Mouse (Mus musculus): ENCODE measurements at regions not wholly inside any gene's neighbourhood (a gene's known extent, or its start where the extent isn't known, plus 50 kb on each side); places are given as distances from the start of the nearest gene placed in this dataset.

- H3ac ChIP-seq (ENCODE audit: control insufficient read depth, insufficient read length, low read depth), result no peak overlapping the region
These were observed 245.8 kb downstream of the Rnf152 start for GRCm38 (mm10) chr1:105110581-105111210.

GRCm38 (mm10) chr1:105107836-105108235 is 248.7 kb downstream of the Rnf152 start:
- Histone ChIP-seq H3K79me2 (ENCODE audit: control insufficient read depth, insufficient read depth) (no peaks in the 10 kb centered on the region), H3ac (ENCODE audit: control insufficient read depth, insufficient read length, low read depth) (no peak overlapping the region), H3K4me3 (ENCODE audit: insufficient read depth, poor library complexity, severe bottlenecking) (no peak overlapping the region), H3K79me3 (ENCODE audit: low read depth) (no peaks in the 10 kb centered on the region), H3K36me3 (ENCODE audit: control insufficient read depth, insufficient read depth) (no peaks in the 10 kb centered on the region), H3K27me3 (ENCODE audit: control insufficient read depth, insufficient read depth, insufficient read length) (no peaks in the 10 kb centered on the region)
- TF ChIP-seq USF1 (IDR thresholded peaks at IDR 0.05; ENCODE audit: low read depth) (no peak), MAX (IDR thresholded peaks at IDR 0.05) (no peak)

More at GRCm38 (mm10) chr1:105110581-105111210, 245.8 kb downstream of the Rnf152 start:
- Histone ChIP-seq H3K79me3 (ENCODE audit: low read depth) (no peaks in the 10 kb centered on the region), H3K79me2 (ENCODE audit: control insufficient read depth, insufficient read depth) (no peaks in the 10 kb centered on the region), H3K36me3 (ENCODE audit: control insufficient read depth, insufficient read depth) (no peaks in the 10 kb centered on the region), H3K27me3 (ENCODE audit: control insufficient read depth, insufficient read depth, insufficient read length) (no peaks in the 10 kb centered on the region), H3K4me3 (ENCODE audit: insufficient read depth, poor library complexity, severe bottlenecking) (no peak overlapping the region)
- TF ChIP-seq CEBPB (IDR thresholded peaks at IDR 0.05; ENCODE audit: low read depth) (no peak), MAX (IDR thresholded peaks at IDR 0.05) (no peak), CTCF (IDR thresholded peaks at IDR 0.05; ENCODE audit: control insufficient read depth, insufficient read depth, insufficient read length) (no peak), MYOD1 (IDR thresholded peaks at IDR 0.05; ENCODE audit: control insufficient read depth, insufficient read length, low read depth) (no peak), USF1 (IDR thresholded peaks at IDR 0.05; ENCODE audit: low read depth) (no peak), FOSL1 (IDR thresholded peaks at IDR 0.05; ENCODE audit: insufficient read depth, low read length, poor library complexity, severe bottlenecking) (no peak), MYOG (IDR thresholded peaks at IDR 0.05; ENCODE audit: control insufficient read depth, extremely low read depth, insufficient read length) (no peak)

GRCm38 (mm10) chr1:105107257-105107656 is 249.3 kb downstream of the Rnf152 start:
- no peak for TF ChIP-seq MYOD1 (IDR thresholded peaks at IDR 0.05; ENCODE audit: control insufficient read depth, insufficient read length, low read depth)
- TF ChIP-seq CTCF (IDR thresholded peaks at IDR 0.05; ENCODE audit: control insufficient read depth, insufficient read depth, insufficient read length), result no peak
- no peak for TF ChIP-seq MAX (IDR thresholded peaks at IDR 0.05)
- TF ChIP-seq FOSL1 (IDR thresholded peaks at IDR 0.05; ENCODE audit: insufficient read depth, low read length, poor library complexity, severe bottlenecking), result no peak
- no peak for TF ChIP-seq USF1 (IDR thresholded peaks at IDR 0.05; ENCODE audit: low read depth)
- no peaks in the 10 kb centered on the region for H3K79me3 ChIP-seq (ENCODE audit: low read depth)
- H3K36me3 ChIP-seq (ENCODE audit: control insufficient read depth, insufficient read depth), result no peaks in the 10 kb centered on the region
- H3K4me3 ChIP-seq (ENCODE audit: insufficient read depth, poor library complexity, severe bottlenecking), result no peak overlapping the region
- no peak overlapping the region for H3ac ChIP-seq (ENCODE audit: control insufficient read depth, insufficient read length, low read depth)
- H3K27me3 ChIP-seq (ENCODE audit: control insufficient read depth, insufficient read depth, insufficient read length), result no peaks in the 10 kb centered on the region
- H3K79me2 ChIP-seq (ENCODE audit: control insufficient read depth, insufficient read depth), result no peaks in the 10 kb centered on the region

GRCm38 (mm10) chr1:105105211-105105610 is 251.3 kb downstream of the Rnf152 start:
- Histone ChIP-seq H3K4me3 (ENCODE audit: insufficient read depth, poor library complexity, severe bottlenecking) (no peak overlapping the region), H3K27me3 (ENCODE audit: control insufficient read depth, insufficient read depth, insufficient read length) (no peaks in the 10 kb centered on the region), H3K79me2 (ENCODE audit: control insufficient read depth, insufficient read depth) (no peaks in the 10 kb centered on the region), H3K36me3 (ENCODE audit: control insufficient read depth, insufficient read depth) (no peaks in the 10 kb centered on the region), H3K79me3 (ENCODE audit: low read depth) (no peaks in the 10 kb centered on the region), H3ac (ENCODE audit: control insufficient read depth, insufficient read length, low read depth) (no peak overlapping the region)
- no peak for TF ChIP-seq CTCF (IDR thresholded peaks at IDR 0.05; ENCODE audit: control insufficient read depth, insufficient read depth, insufficient read length)
- no peak for TF ChIP-seq CEBPB (IDR thresholded peaks at IDR 0.05; ENCODE audit: low read depth)
- TF ChIP-seq MYOG (IDR thresholded peaks at IDR 0.05; ENCODE audit: control insufficient read depth, extremely low read depth, insufficient read length), result no peak
- TF ChIP-seq MAX (IDR thresholded peaks at IDR 0.05), result no peak
- no peak for TF ChIP-seq MYOD1 (IDR thresholded peaks at IDR 0.05; ENCODE audit: control insufficient read depth, insufficient read length, low read depth)
- no peak for TF ChIP-seq USF1 (IDR thresholded peaks at IDR 0.05; ENCODE audit: low read depth)
- TF ChIP-seq FOSL1 (IDR thresholded peaks at IDR 0.05; ENCODE audit: insufficient read depth, low read length, poor library complexity, severe bottlenecking), result no peak

- TF ChIP-seq CEBPB (IDR thresholded peaks at IDR 0.05; ENCODE audit: low read depth), result no peak
- no peak for TF ChIP-seq MYOG (IDR thresholded peaks at IDR 0.05; ENCODE audit: control insufficient read depth, extremely low read depth, insufficient read length)
- no peak for TF ChIP-seq MYOD1 (IDR thresholded peaks at IDR 0.05; ENCODE audit: control insufficient read depth, insufficient read length, low read depth)
- TF ChIP-seq CTCF (IDR thresholded peaks at IDR 0.05; ENCODE audit: control insufficient read depth, insufficient read depth, insufficient read length), result no peak
- no peak for TF ChIP-seq USF1 (IDR thresholded peaks at IDR 0.05; ENCODE audit: low read depth)
- no peak for TF ChIP-seq MAX (IDR thresholded peaks at IDR 0.05)
- TF ChIP-seq FOSL1 (IDR thresholded peaks at IDR 0.05; ENCODE audit: insufficient read depth, low read length, poor library complexity, severe bottlenecking), result no peak
- H3K79me2 ChIP-seq (ENCODE audit: control insufficient read depth, insufficient read depth), result no peaks in the 10 kb centered on the region
- no peaks in the 10 kb centered on the region for H3K79me3 ChIP-seq (ENCODE audit: low read depth)
- H3ac ChIP-seq (ENCODE audit: control insufficient read depth, insufficient read length, low read depth), result no peak overlapping the region
- no peak overlapping the region for H3K4me3 ChIP-seq (ENCODE audit: insufficient read depth, poor library complexity, severe bottlenecking)
- no peaks in the 10 kb centered on the region for H3K27me3 ChIP-seq (ENCODE audit: control insufficient read depth, insufficient read depth, insufficient read length)
- H3K36me3 ChIP-seq (ENCODE audit: control insufficient read depth, insufficient read depth), result no peaks in the 10 kb centered on the region
These were observed 261.4 kb downstream of the Rnf152 start for GRCm38 (mm10) chr1:105095091-105095490.

DNA sequence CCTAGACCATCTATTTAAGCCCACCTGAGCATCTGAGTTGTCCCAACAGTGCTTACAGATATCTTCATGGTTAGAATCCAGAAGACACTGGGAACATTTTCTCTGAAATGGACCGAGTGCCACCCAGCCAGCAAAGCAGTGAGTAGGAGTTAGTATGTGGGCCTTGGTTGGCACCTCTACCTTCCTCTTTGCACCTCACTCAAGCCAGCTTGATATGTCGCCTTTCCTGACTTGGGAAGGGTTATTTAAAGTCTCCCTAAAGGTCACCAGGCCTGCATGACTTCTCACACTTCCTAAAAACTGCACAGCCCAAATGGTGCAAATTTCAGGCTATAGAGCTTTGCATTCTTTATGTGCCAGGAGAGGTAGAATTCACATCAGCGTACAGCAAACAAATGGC is 262.0 kb downstream of the Rnf152 start:
- Histone ChIP-seq H3K4me3 (ENCODE audit: insufficient read depth, poor library complexity, severe bottlenecking) (no peak overlapping the region), H3K79me3 (ENCODE audit: low read depth) (no peaks in the 10 kb centered on the region), H3K27me3 (ENCODE audit: control insufficient read depth, insufficient read depth, insufficient read length) (no peaks in the 10 kb centered on the region), H3ac (ENCODE audit: control insufficient read depth, insufficient read length, low read depth) (no peak overlapping the region), H3K36me3 (ENCODE audit: control insufficient read depth, insufficient read depth) (no peaks in the 10 kb centered on the region), H3K79me2 (ENCODE audit: control insufficient read depth, insufficient read depth) (no peaks in the 10 kb centered on the region)
- TF ChIP-seq FOSL1 (IDR thresholded peaks at IDR 0.05; ENCODE audit: insufficient read depth, low read length, poor library complexity, severe bottlenecking) (no peak), MAX (IDR thresholded peaks at IDR 0.05) (no peak), MYOG (IDR thresholded peaks at IDR 0.05; ENCODE audit: control insufficient read depth, extremely low read depth, insufficient read length) (no peak), USF1 (IDR thresholded peaks at IDR 0.05; ENCODE audit: low read depth) (no peak), CEBPB (IDR thresholded peaks at IDR 0.05; ENCODE audit: low read depth) (no peak), MYOD1 (IDR thresholded peaks at IDR 0.05; ENCODE audit: control insufficient read depth, insufficient read length, low read depth) (no peak), CTCF (IDR thresholded peaks at IDR 0.05; ENCODE audit: control insufficient read depth, insufficient read depth, insufficient read length) (no peak)
